ENCODE assay signal across 21 mouse cellular contexts in genomic region chr1:119075500-119075899, GRCm38 (mm10). TPM values are rescaled to one million over a fixed set of nuclear protein-coding genes. Genes with fewer than 3 reads are reported as not detected.
"Had no signal": no experiment of that assay in that cellular context is flagged by ENCODE, and none has a peak within 500 bp of the region (broad histone marks: within the 10 kb centered on the region; RNA-seq: fewer than 3 reads in every experiment).

No protein-coding gene starts in this region.

- DNase-seq: kidney, adult 2 months; kidney, postnatal 10 days; kidney, postnatal 36 days; liver; lung, adult 18-20 months; lung, postnatal 10 days; lung, postnatal 36 days; midbrain, embryonic 14.5 days; right cerebral cortex, postnatal 4 days; thymus, adult 18-20 months; thymus, postnatal 36 days had no signal

- H3K9me3 ChIP-seq: limb, embryonic 10.5 days; limb, embryonic 13.5 days; liver, embryonic 12.5 days; liver, embryonic 15.5 days; lung, embryonic 15.5 days; megakaryocyte, embryonic 14.5 days; midbrain, embryonic 10.5 days; neural tube, embryonic 13.5 days had no signal

- H3K4me1 ChIP-seq: liver, embryonic 12.5 days; liver, embryonic 15.5 days; lung, embryonic 15.5 days; megakaryocyte, embryonic 14.5 days; midbrain, embryonic 10.5 days had no signal

- H3K27ac ChIP-seq: limb, embryonic 10.5 days; limb, embryonic 13.5 days; liver, embryonic 12.5 days; liver, embryonic 15.5 days; lung, embryonic 15.5 days; midbrain, embryonic 10.5 days; neural tube, embryonic 13.5 days; stomach, postnatal 0 days had no signal

- ATAC-seq: liver, embryonic 12.5 days had no signal

- H3K4me3 ChIP-seq: limb, embryonic 10.5 days; limb, embryonic 13.5 days; liver, embryonic 12.5 days; liver, embryonic 15.5 days; lung, embryonic 15.5 days; megakaryocyte, embryonic 14.5 days; midbrain, embryonic 10.5 days; neural tube, embryonic 13.5 days had no signal

- H3K9ac ChIP-seq: limb, embryonic 13.5 days; liver, embryonic 12.5 days; liver, embryonic 15.5 days; lung, embryonic 15.5 days; neural tube, embryonic 13.5 days had no signal

- H3K36me3 ChIP-seq: limb, embryonic 10.5 days; limb, embryonic 13.5 days; liver, embryonic 12.5 days; liver, embryonic 15.5 days; lung, embryonic 15.5 days; midbrain, embryonic 10.5 days; neural tube, embryonic 13.5 days had no signal

- H3K4me2 ChIP-seq: limb, embryonic 13.5 days; liver, embryonic 12.5 days; liver, embryonic 15.5 days; lung, embryonic 15.5 days; neural tube, embryonic 13.5 days had no signal

RNA-seq across cellular contexts. Expression of gene Gli2, which starts 22.1 kb away (rescaled TPM):
- total RNA-seq: neutrophil, adult 5-6 weeks had no signal
